Mouse (Mus musculus) heart, adult 11 months (tissue): Measurements from ENCODE around the gene Krt222.

Source experiments
- DNase-seq: peaks from one replicate; pipeline ENCODE4 v3.0.0; 2022

Krt222 gene

DNA sequence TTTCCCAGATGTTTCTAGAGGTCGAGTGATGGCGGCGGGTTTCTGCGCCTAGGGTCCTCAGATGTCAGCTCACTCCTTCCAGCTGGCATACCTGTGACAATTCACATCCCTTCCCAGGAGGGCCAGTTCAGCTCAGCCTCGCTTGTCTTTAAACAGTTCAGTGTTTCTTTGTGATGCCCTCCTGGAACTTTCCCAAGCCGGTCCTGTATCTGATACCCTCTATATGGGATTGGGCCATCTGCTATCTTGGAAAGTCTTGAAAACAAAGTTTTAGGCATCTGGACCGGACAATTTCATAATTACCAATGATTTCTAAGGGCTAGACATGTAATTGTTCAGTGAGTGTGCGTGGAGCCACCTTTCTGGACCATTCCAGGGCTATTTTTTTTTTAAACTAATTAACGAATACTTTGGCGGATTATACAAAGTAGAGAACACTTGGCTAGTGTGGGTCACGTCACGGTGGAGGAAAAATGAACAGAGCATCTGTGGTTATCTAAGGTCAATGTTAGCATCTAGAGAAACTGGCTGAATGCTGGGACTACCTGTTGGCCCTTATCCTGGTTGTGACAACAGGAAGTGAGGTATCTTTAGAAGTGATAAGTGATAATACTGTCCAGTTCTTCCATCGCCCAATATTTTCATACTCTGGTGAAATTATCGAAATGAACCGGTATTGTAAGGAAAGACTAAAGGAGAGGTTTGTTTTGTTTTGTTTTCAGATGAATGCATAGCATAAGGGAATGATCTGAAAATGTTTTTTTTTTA lies 12.7 kb downstream of the Krt222 start:
- DNase-seq: peak; percentile 11

- peak; percentile 97 for DNase-seq
Observed at GRCm38 (mm10) chr11:99230261-99231048, 13.4 kb downstream of the Krt222 start, which contains the start of gene Smarce1. Gene Smarce1 (minus strand): TSS chr11:99231017.

GRCm38 (mm10) chr11:99229641-99230260 lies 14.1 kb downstream of the Krt222 start:
- no peak for DNase-seq

GRCm38 (mm10) chr11:99226298-99226697 lies 17.6 kb downstream of the Krt222 start:
- peak; percentile 52 for DNase-seq

DNA sequence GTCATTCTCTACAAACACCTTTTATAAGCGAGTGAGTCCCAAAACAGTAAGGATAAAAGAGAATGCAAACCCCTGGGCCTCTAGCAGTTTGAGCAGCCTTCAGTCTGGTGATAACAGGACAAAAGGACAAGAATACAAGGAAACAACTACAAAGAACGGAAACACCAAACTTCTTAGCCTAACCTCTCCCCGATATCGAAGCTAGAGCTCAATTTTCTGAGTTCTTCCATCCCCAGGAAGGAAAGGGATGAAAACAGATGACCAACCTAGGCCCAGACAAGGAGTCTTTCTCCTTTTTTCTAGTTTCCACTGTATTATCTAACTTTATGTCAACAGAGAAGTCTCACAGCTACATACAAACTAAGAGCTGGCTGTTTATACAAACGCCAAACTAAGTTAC lies 20.6 kb downstream of the Krt222 start:
- peak; percentile 86 for DNase-seq

DNA sequence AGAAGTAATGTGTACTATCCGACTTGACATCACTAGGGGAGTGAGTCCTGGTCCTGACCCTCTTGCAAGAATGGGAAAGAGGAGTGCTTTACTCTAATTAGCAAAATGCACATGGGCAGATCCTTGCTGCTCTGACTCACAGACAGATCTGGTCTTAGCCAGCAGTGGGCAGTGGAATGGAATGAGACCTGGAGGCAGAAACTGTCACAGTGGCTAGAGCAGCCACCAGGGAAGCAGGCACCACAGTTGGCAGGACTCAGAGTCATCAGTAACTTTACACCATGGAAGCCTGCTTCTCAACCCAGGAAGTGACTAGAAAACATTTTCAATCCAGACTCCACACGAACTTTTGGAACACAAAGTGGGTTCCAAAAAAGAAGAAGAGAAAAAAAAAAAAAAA lies 22.1 kb downstream of the Krt222 start:
- DNase-seq: peak; percentile 79

DNA sequence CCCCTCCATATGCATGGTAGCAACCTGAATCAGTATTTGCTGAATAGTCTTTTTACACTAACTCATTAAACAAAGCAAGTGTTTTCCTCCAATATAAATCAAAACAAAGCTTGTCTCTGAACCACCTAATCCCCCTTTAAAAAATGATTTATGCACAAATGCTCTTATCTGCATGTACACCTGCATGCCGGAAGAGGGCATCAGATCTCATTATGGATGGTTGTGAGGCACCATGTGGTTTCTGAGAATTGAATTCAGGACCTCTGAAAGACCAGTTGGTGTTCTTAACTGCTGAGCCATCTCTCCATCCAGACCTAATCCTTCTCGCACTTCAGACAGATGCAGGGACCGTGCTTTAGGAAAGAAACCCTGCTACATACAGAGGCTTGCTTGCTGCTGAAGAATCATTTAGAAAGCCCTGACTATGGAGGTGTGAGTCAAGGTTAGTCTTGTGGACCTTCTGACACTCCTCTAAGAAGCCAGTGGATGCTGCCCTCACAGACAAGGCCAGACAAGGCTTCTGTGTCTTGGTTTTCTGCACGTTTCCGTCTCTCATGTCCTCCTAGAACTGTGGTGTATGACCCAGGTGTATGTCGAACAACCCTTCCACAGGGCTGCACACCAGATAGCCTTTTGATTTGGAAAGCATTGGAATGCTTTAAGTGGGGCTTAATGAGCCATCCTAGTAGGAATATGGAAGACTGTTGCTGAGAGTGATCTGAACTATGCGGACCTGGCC lies 26.5 kb downstream of the Krt222 start:
- peak; percentile 82 for DNase-seq

GRCm38 (mm10) chr11:99216181-99216580 lies 27.7 kb downstream of the Krt222 start:
- peak; percentile 85 for DNase-seq

- DNase-seq: peak; percentile 83
Observed at GRCm38 (mm10) chr11:99212693-99213092, 31.2 kb downstream of the Krt222 start.

GRCm38 (mm10) chr11:99211964-99212363 lies 31.9 kb downstream of the Krt222 start:
- DNase-seq: peak; percentile 4

DNA sequence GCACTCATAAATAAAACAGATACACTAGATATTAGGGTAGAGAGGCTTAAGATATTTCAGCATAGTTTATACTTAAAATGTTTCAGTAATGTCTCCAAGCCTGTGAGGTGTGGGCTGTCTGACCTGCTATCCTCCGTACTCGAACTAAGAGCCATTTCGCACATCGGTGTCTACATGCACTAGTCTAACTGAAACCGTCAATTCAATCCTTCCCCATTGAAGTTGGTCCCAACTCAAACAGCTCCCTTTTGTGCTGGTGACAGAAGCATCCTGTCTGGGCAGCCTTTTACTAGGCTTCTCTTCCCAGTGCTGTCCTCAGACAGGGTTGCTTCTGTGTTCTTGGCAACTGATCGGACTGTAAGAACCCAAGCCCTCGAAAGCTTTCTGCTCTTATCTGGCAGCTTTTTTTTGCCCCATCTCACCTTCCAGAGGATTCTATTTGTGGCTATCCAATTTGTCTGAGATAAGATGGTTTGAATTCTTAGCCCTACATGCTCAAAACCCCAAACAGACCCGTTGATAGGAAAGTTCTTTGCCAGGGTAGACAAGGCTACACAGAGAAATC lies 35.7 kb downstream of the Krt222 start:
- peak; percentile 90 for DNase-seq

GRCm38 (mm10) chr11:99207449-99207848 lies 36.4 kb downstream of the Krt222 start:
- DNase-seq: peak; percentile 64

GRCm38 (mm10) chr11:99206954-99207353 lies 36.9 kb downstream of the Krt222 start:
- no peak for DNase-seq

DNA sequence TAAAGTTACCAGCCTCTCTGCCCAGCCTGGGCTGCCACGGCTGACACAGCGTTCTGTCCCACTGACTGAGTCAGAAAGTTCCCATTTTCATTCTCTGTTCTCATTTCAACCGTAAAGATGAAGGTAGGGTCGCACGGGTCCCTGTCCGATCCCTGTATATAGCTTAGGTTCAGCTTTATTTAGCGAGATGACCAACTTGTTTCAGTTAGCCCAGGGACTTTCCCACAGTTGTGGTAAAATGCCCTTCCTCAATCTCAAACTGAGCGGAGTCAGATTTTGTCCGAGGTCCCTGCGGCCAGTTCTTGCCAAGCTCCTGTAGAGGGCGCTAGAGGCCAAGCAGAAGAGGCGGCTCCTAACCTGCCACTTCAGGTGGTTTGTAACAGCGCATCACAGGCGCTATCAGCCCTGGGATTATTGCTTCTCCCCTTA lies 54.7 kb downstream of the Krt222 start:
- DNase-seq: no peak

DNA sequence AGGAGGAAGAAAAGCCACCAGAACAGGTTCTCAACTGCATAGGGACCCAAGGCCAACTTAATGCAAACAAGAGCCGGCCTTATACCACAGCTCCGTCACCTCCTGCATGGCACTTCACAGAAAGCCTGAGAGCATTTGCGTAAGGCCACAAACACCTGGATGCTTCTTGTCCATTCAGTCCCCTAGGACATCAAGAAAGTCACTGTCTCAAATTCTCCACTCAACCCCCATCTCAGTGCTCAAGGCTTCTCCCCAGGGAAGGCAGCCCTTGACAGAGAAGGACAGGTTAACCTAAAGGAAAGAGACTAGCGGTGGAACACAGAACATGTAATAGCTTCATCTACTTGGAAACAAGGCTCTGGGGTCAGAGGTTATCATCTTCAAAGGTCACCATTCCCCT lies 56.5 kb downstream of the Krt222 start:
- no peak for DNase-seq

DNA sequence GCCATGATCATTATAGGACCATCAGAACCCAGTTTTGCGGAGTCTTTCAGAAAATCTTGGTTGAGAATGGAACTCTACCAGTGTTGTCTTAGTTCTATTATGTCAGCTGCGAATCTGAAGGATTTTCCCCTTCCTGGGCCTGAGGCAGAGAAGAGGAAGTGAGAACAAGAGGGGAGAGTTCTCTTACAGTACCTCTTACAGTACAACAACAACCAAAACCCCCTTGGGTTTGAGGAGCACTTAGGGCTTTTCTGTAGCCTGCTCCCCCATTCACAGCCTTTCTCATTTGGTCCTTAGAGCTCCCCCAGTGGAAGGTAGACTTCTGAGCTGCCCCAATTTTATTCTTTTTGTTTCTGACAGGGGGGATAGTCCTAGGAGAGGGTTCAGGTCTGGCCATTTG lies 57.0 kb downstream of the Krt222 start:
- no peak for DNase-seq
